Mouse (Mus musculus): ENCODE data around the gene Dot1l.
A peak's percentile ranks its signal among the peaks of the same experiment; 100 is the strongest.

Gene Dot1l

DNA sequence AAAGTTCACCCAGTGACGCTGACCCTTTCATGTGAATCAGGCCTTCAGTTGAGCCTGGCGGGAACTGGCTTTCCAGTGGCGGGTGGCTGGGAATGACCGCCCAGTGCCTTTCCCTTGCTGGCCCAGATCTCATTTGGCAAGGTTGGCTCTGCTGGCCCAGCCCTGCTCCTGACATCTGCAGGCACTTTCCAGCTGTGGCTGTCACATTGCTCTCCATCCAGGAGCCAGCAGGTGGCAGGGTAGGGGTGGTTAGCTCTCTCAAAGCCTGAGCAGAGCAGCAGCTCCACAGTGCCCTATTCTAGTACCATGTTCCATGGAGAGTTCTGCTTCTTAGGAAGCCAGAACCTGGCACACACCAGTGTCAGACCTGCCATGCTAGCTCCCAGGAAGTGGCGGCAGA lies 2.7 kb downstream of the Dot1l start:
- DNase-seq (ENCODE audit: low read depth, low spot score), result peak; percentile 79

DNA sequence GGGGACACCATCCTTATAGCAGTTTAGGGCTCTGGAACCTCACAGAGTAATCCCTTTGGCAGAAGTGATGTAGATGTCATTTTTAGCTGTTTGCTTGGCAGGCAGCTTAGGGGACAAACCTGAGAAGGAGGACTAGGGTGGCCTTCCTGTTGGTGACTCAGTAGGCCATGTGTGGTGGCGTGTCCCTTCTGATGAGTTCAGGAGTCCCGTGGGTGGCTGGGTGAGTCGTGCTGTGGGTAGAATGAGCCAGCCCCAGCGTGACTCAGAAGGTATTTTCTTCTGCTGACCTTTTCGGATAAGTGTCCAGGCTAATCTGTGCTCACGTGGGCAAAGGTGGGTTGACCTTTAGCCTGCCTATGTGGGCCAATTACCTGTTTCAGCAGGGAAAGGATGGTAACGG lies 3.6 kb downstream of the Dot1l start:
- peak; percentile 28 for DNase-seq (ENCODE audit: low read depth, low spot score)

DNA sequence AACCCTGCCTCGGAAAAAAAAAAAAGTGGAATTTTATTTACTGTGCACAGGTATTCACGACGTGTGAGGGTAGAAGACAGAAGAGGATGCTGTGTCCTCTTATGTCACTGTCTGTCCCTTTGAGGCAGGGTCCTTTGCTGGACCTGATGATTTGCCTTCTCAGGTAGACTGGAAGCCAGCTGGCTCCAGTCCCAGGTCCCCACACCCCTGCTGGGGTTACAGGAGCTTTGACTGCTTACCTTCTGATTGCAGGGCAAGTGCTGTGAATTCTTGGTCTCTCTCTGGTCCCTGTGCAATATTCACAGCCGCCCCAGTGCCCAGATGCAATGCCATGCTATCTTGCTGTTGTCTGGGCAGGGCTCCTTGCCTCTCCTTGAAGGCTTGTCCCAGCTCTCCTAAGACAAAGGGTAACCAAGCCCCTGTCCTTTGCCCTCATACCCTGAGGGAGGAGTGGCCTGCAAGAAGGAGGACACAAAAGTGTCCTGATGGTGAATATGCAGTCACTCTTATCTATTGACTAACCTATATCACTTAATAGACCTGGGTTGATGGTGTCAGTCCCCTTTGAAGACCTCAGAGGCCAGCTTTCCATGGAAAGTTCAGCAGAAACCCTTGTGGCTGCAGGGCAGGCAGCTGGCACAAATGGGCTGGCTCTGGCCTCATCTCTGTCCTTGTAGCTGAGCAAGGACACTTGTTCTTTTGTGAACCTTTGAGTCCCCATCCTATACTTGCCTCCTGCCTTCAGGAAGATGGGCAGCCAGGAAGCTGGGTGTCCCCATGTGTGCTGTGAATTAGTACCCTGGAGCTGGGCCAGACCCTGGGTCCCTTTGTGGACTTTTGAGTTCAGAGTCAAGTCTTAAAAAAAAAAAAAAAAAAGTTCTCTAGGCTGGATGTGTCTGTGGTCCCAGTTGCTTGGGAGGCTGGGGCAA lies 5.9 kb downstream of the Dot1l start:
- no peak for DNase-seq (ENCODE audit: low read depth, low spot score)

DNA sequence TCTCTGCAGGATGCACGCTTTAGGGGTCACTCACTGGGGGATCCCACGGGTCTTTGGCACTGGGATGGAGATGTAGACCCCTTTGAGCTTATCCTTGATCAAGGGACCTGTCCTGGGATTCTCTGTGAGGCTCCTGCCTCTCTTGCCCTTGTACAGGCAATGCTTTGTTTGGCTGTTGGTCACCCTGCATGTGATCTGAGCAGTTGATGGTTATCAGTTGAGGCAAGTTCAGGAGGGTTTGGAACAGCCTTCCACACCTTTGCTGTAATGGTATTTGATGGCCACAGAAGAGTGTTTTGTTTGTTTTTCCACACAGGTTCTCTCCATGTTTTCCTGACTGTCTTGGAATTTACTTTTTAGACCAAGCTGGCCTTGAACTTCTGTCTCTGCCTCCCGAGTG lies 6.8 kb downstream of the Dot1l start:
- no peak for DNase-seq (ENCODE audit: low read depth, low spot score)

GRCm38 (mm10) chr10:80763502-80763901 lies 8.5 kb downstream of the Dot1l start:
- peak; percentile 68 for DNase-seq (ENCODE audit: low read depth, low spot score)

DNA sequence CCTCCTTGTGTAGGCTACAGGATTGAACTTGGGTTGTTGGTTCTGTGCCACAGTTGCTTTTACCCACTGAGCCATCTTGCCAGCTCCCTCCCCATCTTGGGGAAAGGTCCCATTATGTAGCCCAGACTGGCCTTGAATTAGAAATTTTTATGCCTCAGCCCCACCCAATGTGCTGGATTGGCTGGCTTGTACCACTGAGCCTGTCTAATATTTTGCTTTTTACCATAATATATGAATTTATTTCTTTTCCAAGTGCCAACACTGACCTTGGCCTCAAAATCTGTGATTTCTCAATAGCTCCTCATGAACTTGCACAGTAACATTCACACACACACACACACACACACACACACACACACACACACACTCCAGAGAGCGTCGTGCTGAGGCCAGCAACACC lies 10.7 kb downstream of the Dot1l start:
- no peak for DNase-seq (ENCODE audit: low read depth, low spot score)

DNA sequence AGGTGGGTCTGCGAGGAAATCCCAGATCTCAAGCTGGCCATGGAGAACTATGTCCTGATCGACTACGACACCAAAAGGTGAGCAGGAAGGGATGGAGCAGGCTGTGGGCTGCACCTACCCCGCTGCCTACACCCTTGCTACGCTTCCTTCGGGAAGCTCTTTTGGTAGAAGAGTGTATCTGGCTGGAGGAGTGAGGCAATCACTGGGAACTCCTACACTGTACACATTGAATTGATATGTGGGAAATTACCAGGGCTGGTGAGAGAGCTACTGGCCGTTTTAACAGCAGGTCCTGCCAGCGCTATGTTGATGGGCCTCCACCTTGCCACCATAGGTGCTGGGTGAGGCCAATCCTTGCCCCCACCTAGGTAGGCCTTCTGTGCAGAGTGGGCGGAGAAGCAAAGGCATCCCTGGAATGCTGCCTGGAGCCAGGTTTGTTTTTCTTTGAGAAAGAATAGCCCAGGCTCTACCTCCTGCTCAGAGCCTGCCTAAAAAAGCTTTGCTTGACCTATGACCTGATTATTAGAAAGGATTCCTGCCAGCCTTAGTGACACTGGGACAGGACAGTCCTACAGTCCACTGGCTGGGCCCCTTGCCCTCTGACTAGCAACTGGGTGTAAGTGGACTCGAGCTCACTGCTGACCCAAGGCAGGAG lies 11.3 kb downstream of the Dot1l start:
- no peak for DNase-seq (ENCODE audit: low read depth, low spot score)

DNA sequence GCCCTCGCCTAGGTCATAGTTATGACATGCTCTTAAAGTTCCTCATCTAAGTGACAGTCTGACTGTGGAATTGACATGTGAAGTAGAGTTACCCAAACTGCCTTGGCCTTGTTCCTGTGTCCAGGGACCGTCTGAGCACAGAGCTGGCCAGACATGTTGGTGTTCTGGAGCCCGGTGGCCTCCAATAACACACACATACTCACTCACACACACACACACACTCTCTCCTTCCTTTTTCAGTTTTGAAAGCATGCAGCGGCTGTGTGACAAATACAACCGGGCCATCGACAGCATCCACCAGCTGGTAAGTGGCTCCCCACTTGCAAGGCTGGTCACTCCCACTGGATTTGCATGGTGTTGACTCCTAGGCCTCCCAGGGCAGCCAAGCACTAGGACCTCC lies 13.4 kb downstream of the Dot1l start:
- DNase-seq (ENCODE audit: low read depth, low spot score), result no peak

DNA sequence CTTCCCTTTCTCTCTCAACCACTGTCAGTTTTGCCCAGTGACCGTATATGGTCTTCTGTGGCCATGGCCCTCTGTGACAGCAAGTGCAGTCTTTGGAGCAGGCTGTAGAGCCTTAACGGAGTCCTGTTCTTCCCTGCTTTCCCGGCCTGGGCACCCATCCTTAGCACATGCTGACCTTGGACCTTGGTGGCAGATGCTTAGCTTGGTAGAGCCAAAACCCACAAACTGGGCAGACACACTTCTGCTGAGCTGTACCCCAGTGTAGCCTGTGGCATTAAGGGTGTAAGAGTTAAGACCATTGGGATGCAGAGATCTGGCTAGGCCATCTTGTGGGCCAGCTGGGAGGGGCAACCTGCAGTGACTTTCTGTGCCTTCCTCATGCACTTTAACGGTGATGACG lies 18.8 kb downstream of the Dot1l start:
- no peak for DNase-seq (ENCODE audit: low read depth, low spot score)

GRCm38 (mm10) chr10:80774549-80774948 lies 19.5 kb downstream of the Dot1l start:
- peak; percentile 63 for DNase-seq (ENCODE audit: low read depth, low spot score)

- DNase-seq (ENCODE audit: low read depth, low spot score), result no peak
Measured at GRCm38 (mm10) chr10:80774981-80775380, 20.0 kb downstream of the Dot1l start.

GRCm38 (mm10) chr10:80775731-80776130 lies 20.7 kb downstream of the Dot1l start:
- DNase-seq (ENCODE audit: low read depth, low spot score), result no peak

GRCm38 (mm10) chr10:80776358-80776869 lies 21.4 kb downstream of the Dot1l start:
- no peak for DNase-seq (ENCODE audit: low read depth, low spot score)

- no peak for DNase-seq (ENCODE audit: low read depth, low spot score)
Measured at GRCm38 (mm10) chr10:80777123-80777522, 22.1 kb downstream of the Dot1l start.

DNA sequence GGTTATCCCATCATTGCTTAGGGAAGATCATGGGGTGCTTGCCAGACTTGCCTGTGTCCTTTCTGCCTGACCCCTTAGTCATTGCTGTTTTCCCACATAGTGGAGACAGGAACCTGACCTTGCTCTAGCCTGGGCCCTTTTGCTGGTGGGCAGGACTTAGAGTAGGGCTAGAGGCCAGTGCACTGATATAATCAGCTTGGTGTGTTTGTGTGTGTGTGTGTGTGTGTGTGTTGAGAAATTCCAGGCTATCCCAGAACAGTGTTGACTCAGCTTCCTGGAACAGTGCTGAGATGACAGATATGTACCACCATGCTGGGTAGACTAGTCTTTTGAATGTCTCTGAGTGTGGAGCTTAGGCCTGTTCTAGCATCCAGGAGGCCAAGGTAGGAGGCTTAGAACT lies 24.6 kb downstream of the Dot1l start:
- DNase-seq (ENCODE audit: low read depth, low spot score), result no peak

- no peak for DNase-seq (ENCODE audit: low read depth, low spot score)
Measured at GRCm38 (mm10) chr10:80784302-80784701, 29.3 kb downstream of the Dot1l start.

GRCm38 (mm10) chr10:80784871-80785270 lies 29.9 kb downstream of the Dot1l start:
- DNase-seq (ENCODE audit: low read depth, low spot score), result no peak

DNA sequence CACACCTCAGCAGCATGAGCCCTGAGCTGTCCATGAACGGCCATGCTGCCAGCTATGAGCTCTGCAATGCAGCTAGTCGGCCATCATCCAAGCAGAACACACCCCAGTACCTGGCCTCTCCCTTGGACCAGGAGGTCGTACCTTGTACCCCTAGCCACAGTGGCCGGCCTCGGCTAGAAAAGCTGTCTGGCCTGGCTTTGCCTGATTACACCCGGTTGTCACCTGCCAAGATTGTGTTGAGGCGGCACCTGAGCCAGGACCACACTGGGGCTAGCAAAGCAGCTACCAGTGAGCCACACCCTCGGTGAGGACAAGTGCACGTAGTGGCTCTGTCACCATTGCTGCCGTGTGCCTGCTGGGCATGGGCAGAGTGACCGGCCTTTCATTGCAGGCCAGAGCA lies 31.0 kb downstream of the Dot1l start:
- DNase-seq (ENCODE audit: low read depth, low spot score), result no peak

DNA sequence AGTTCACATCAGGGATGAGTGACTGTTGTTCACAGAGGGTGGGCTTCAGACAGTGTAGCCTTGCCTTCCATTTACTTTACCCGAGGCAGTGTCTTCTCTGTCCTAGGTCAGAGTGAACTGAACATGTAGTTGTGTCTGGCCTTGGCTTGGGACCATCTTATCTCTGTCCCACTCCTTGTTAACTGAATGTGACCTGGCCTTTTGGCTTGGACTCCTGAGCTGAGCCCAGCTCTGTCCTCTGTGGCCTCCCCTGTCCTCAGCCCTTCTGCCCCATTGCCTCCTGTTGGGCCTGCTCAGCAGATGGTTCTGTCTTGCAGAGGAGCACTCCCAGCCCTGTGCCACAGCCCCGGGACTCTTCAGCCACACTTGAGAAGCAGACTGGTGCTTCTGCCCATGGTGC lies 32.5 kb downstream of the Dot1l start:
- no peak for DNase-seq (ENCODE audit: low read depth, low spot score)

DNA sequence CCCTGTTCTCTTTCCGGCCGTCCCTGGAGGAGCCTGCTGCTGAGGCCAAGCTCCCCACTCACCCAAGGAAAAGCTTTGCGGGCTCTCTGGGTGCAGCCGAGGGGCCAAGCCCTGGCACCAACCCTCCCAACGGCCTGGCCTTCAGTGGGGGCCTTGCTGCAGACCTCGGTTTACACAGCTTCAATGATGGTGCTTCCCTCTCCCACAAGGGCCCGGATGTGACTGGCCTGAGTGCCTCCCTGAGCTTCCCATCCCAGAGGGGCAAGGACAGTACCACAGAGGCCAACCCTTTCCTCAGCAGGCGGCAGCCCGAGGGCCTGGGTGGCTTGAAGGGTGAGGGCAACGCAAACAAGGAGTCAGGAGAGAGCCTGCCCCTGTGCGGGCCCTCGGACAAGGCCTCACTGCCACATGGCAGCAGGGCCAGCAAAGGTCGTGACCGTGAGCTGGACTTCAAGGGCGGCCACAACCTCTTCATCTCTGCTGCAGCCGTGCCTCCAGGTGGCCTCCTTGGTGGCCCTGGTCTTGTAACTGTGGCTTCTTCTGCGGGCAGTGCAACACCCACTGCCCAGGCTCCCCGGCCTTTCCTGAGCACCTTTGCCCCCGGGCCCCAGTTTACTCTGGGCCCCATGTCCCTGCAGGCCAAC lies 35.9 kb downstream of the Dot1l start:
- DNase-seq (ENCODE audit: low read depth, low spot score), result no peak

GRCm38 (mm10) chr10:80791476-80792174 lies 36.6 kb downstream of the Dot1l start:
- DNase-seq (ENCODE audit: low read depth, low spot score), result no peak

All from CD4-positive helper T cell, adult 2 months (primary cell).